Mouse (Mus musculus): Measurements from ENCODE around the gene Ovch2.
"Not testable (repeated sequence)": the region's sequence is repeated elsewhere in the genome, so short reads cannot be mapped to it uniquely, and the experiment has no call there.

Ovch2 gene

DNA sequence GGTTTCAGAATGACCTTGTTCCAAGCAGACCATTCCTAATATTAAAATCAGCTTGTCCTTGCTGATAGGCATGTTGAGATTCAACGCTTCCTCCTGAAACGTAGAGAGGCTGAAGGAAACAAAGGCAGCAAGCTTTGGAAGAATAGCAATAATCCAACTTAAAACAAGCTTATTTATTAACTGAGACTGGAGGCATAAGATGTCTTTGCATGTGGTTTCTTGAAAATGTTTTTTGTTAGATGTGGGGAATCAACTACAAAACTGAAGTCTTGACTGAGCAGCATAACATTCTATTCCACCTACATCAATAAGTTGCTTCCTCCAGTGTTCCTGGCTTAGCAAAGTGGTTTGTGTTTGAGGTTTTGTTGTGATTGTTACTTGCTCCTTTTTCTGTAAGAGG lies at the start of gene Ovch2:
Ovch2 (minus strand) TSS at position 101 of the 400 bp plus-strand sequence.
- no peak for DNase-seq (ENCODE audit: low read depth, low spot score)

DNA sequence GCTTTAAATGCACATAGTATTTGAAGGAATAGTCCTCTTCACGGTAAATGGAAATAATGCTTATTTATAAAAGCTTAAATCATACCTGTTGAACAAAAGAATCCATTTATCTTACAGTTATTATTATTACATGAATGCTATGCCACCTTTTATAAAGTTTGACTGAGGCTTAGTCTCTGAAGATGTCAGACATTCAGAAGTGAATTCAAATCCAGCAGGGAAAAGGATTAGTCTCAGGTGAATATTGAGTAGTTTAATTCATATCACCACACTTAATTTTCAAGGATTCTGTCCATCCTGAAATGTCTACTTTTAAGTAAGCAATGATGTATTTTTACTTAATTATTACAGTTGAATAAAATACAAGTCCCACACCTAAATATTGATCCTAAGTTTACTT lies 46.4 kb upstream of the Ovch2 start, which contains the start of gene Olfr470:
Olfr470 (minus strand) TSS at position 101 of the 400 bp plus-strand sequence.
- not testable (repeated sequence) for DNase-seq (ENCODE audit: low read depth, low spot score)

- DNase-seq (ENCODE audit: low read depth, low spot score), result no peak
Measured at GRCm38 (mm10) chr7:107841719-107842118, 40.7 kb upstream of the Ovch2 start.

DNA sequence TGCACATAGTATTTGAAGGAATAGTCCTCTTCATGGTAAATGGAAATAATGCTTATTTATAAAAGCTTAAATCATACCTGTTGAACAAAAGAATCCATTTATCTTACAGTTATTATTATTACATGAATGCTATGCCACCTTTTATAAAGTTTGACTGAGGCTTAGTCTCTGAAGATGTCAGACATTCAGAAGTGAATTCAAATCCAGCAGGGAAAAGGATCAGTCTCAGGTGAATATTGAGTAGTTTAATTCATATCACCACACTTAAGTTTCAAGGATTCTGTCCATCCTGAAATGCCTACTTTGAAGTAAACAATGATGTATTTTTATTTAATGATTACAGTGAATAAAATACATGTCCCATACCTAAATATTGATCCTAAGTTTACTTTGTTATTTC lies 24.4 kb upstream of the Ovch2 start, which contains the start of gene Olfr469:
Olfr469 (minus strand) TSS at position 101 of the 400 bp plus-strand sequence.
- not testable (repeated sequence) for DNase-seq (ENCODE audit: low read depth, low spot score)

DNA sequence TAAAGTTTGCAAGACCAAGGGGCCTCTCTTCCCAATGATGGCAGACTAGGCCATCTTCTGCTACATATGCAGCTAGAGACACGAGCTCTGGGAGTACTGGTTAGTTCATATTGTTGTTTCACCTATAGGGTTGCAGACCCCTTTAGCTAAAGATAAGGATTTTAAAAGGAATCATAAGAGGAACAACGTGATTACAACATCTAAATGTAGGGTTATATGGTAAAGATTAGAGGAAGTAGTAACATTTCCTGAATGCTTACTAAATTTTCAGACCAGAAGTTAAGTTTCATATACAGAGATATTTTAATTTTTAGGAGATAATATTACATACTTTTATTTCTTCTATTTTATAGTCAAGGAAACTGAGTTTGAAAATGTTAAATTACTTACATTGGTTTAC lies 22.9 kb upstream of the Ovch2 start:
- not testable (repeated sequence) for DNase-seq (ENCODE audit: low read depth, low spot score)

DNA sequence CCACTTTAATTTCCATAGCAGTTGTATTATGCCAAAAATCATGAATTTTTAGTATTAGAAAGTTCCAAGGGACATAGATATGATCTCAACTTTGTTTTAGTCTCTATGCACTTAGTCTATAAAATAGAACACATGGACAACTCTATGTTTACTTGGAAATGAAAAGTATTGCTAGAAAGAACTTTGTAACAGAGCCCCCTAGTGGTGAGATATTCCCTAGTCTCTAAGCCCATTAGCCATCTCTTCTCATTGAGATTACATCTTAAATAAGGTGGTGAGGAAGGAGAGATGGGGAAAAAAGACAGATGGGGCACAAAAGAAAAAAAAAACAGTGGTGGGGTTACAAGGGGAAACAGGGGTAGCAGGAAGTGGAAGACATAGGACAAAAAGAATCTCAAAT lies 18.4 kb upstream of the Ovch2 start:
- no peak for DNase-seq (ENCODE audit: low read depth, low spot score)

GRCm38 (mm10) chr7:107811963-107812362 lies 11.0 kb upstream of the Ovch2 start, which contains the start of gene Olfr467:
Olfr467 (plus strand) TSS chr7:107812263.
- DNase-seq (ENCODE audit: low read depth, low spot score), result no peak

- no peak for DNase-seq (ENCODE audit: low read depth, low spot score)
Measured at GRCm38 (mm10) chr7:107802138-107802537, 1.1 kb upstream of the Ovch2 start.

GRCm38 (mm10) chr7:107796500-107796899 lies 4.5 kb downstream of the Ovch2 start:
- no peak for DNase-seq (ENCODE audit: low read depth, low spot score)

- DNase-seq (ENCODE audit: low read depth, low spot score), result no peak
Measured at GRCm38 (mm10) chr7:107787977-107788620, 12.9 kb downstream of the Ovch2 start.

- DNase-seq (ENCODE audit: low read depth, low spot score), result no peak
Measured at GRCm38 (mm10) chr7:107779611-107780010, 21.4 kb downstream of the Ovch2 start.

GRCm38 (mm10) chr7:107778216-107778615 lies 22.8 kb downstream of the Ovch2 start:
- DNase-seq (ENCODE audit: low read depth, low spot score), result no peak

- no peak for DNase-seq (ENCODE audit: low read depth, low spot score)
Measured at GRCm38 (mm10) chr7:107770812-107771211, 30.2 kb downstream of the Ovch2 start.

DNA sequence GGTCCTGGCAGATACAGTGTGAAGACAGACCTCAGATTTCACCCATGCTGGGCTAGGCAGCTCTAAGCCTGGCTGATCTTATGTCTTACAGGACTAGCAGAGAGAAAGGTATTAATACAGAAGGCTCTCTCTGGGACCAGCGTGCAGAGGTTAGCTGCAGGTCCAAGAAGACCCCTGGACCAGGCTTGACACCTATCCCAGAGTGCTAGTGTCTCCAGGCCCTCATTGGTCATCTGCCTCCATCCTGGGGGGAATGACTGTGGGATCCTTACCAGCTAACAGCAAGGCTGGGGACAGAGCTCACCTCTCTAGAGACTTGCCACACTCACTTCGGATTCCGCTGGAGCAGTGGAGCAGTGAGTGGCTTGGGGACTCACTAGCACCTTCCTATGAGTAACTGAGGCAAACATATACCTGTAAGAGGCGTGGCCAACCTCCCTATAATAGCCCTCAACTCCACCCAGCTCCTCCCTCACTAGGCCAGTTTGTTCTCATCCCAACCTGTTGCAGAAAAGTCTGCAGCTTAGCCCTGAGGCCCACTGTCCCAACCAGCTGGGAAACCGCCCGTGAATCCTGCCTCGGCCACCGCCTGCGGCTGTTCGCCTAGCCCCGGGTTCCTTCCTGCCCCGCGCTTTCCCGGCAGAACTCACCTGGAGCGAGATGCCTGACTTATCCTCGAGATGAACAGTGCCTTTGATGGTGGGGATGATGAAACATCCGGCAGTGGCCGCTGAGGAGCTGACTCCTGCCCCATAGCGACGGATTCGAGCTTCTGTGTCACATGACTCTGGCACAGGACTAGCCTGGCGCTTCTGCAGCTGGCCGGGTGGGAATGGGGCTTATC lies 43.5 kb downstream of the Ovch2 start, which contains the start of gene Cyb5r2:
Cyb5r2 (minus strand) TSS at position 725 of the 844 bp plus-strand sequence.
- no peak for DNase-seq (ENCODE audit: low read depth, low spot score)

DNA sequence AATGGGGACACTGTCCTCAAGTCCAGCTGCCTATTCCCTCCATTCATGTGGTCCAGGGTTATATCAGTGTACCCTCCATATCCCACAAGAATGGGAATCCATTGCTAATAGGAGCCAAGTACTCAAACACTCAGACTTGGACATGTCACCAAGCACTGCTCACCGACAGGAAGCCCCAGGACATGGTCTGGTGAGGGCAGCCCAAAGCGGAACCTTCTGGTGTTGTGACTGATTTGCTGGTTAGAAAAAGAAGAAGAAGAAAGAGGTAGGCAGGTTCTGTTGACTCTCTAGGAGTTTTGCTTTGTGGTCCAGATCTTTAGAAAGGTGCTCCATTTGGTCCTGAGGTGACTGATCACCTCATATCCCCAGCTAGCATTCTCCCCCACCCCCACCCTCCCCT lies 44.3 kb downstream of the Ovch2 start:
- no peak for DNase-seq (ENCODE audit: low read depth, low spot score)

GRCm38 (mm10) chr7:107755905-107756304 lies 45.1 kb downstream of the Ovch2 start:
- DNase-seq (ENCODE audit: low read depth, low spot score), result no peak

DNA sequence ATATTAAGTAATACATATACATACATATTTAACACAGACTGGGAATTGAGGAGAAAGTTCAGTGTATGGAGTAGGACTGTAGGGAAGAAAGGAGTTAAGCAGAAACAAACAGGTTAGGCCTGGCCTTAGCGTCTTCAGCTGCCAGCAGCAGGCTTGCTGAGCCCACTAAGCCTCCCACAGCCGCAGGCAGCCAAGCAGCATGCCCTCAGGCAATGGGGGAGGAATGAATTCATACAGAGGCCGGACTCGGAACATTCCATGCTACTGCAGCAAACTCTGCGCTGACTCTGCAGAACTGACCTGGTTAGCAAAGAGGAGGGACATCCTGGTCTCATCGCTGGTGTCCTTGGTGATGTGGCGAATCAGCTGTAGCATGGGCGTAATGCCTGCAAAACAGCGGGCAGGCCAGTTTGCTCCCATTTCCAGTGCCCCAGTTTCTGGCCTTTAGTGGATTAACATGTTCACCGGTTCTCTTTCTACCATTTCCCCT lies 48.9 kb downstream of the Ovch2 start:
- no peak for DNase-seq (ENCODE audit: low read depth, low spot score)

- no peak for DNase-seq (ENCODE audit: low read depth, low spot score)
Measured at GRCm38 (mm10) chr7:107749721-107750120, 51.3 kb downstream of the Ovch2 start.

- peak; percentile 25 for DNase-seq (ENCODE audit: low read depth, low spot score)
Measured at GRCm38 (mm10) chr7:107749270-107749669, 51.7 kb downstream of the Ovch2 start.

GRCm38 (mm10) chr7:107747954-107748353 lies 53.1 kb downstream of the Ovch2 start:
- DNase-seq (ENCODE audit: low read depth, low spot score), result peak; percentile 47

GRCm38 (mm10) chr7:107747476-107747875 lies 53.5 kb downstream of the Ovch2 start:
- no peak for DNase-seq (ENCODE audit: low read depth, low spot score)

DNA sequence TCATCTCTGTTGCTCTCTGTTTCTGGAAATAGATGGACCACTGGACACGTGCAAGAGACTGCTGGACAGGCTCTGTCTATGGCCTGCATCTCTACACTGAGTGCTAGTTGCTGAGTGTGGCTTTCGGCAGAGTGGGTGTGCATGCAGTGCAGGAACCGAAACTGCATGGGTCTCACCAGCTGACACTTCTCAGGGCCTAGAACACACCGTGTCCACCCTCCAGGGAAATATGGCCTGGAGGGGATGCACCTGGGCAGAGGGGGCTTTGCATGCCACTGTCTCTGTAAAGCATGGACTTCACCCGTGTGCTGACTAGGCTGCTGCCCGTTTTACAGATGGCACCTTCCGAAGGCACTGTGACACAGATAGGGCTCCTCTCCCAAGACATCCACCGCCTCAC lies 55.0 kb downstream of the Ovch2 start:
- DNase-seq (ENCODE audit: low read depth, low spot score), result no peak

Measured in skeletal muscle tissue, adult 2 months (tissue).